Mouse (Mus musculus): ENCODE measurements around the gene Crat. TPM values are rescaled to one million over a fixed set of nuclear protein-coding genes. Genes with fewer than 3 reads are reported as not detected.
"Not testable (repeated sequence)": the region's sequence is repeated elsewhere in the genome, so short reads cannot be mapped to it uniquely, and the experiment has no call there.

Gene Crat
- polyA plus RNA-seq, 1 experiment, result 53.9 TPM

DNA sequence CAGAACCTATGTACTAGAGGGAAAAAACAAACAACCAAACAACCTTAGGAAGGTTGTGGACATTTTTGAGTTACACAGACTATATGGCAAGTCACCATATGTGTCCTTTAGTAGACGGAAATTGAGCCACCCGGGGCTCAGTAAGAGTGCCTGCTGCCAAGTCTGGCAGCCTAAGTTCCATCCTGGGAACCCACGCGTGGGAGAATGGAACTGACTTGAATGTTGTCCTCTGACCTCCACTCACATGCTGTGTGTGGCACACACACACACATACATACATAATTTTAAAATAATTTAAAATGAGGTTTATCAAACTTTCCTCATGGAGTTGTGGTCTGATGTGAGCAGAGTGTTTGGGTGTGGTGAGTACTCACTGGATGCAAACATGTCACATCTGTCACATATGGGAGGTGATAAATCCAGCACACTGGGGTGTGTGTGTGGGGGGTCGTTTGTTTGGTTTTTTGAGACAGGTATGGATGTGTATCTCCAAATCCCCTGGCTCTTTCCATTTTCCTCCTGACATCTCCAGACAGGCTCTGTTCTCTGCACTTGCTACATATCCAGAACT is 2.1 kb upstream of the Crat start:
- no peak for DNase-seq (ENCODE audit: low read depth in 1 of 2, low spot score in 2 of 2)
- H3K36me3 ChIP-seq (ENCODE audit: control insufficient read depth, insufficient read depth, low read length), result no peaks in the 10 kb centered on the region
- H3K4me1 ChIP-seq (ENCODE audit: control insufficient read depth, insufficient read depth, insufficient read length), result no peaks in the 10 kb centered on the region; the same call in 1 of the 2 replicates
- TF ChIP-seq CTCF (IDR thresholded peaks at IDR 0.05; ENCODE audit: extremely low read depth, insufficient read depth, insufficient read length, insufficient replicate concordance) (no peak), POLR2A (IDR thresholded peaks at IDR 0.05; ENCODE audit: low read depth, low read length) (no peak)
- H3K27me3 ChIP-seq (ENCODE audit: control insufficient read depth, insufficient read depth, low read length), result no peaks in the 10 kb centered on the region
- 70% methylated on average over 5 of the region's 5 CpGs for WGBS
- H3K27ac ChIP-seq (ENCODE audit: insufficient read depth, low read length), result peak overlapping the region; percentile 38; the same call in 1 of the 2 replicates
- H3K4me3 ChIP-seq (ENCODE audit: extremely low read depth, insufficient read depth, insufficient read length), result no peak overlapping the region

DNA sequence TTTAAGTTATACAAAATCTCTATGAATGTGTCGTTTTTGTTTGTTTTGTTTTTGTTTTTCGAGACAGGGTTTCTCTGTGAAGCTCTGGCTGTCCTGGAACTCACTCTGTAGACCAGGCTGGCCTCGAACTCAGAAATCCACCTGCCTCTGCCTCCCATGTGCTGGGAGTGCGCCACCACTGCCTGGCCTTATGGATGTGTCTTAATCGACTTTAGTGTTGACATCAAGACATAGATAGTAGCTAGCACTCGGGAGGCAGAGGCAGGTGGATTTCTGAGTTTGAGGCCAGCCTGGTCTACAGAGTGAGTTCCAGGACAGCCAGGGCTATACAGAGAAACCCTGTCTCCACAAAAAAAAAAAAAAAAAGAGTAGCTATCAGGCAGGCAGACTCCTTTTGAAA is 1.5 kb upstream of the Crat start:
- not testable (repeated sequence) for H3K27me3 ChIP-seq (ENCODE audit: control insufficient read depth, insufficient read depth, low read length); H3K4me3 ChIP-seq (ENCODE audit: extremely low read depth, insufficient read depth, insufficient read length); H3K36me3 ChIP-seq (ENCODE audit: control insufficient read depth, insufficient read depth, low read length); H3K27ac ChIP-seq (ENCODE audit: insufficient read depth, low read length); H3K4me1 ChIP-seq (ENCODE audit: control insufficient read depth, insufficient read depth, insufficient read length); DNase-seq (ENCODE audit: low read depth in 1 of 2, low spot score in 2 of 2)
- WGBS, result 44% methylated on average over 6 of the region's 6 CpGs

DNA sequence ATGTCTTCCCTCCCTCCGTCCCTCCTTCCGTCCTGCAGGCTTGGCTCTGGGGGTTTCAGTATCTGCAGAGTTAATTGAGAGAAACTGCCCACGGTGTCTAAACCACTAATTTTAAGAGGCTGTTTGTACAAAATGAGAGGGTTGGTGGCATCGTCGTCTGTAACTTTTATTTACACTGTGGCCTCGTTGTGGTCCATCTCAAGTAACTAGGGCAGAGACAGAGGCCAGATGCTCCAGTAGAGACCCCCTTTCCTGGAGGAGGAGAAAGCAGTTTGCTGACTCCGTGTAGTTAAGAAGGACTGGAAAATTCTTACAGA is 994 bp upstream of the Crat start:
- Histone ChIP-seq H3K27ac (ENCODE audit: insufficient read depth, low read length) (peak overlapping the region; percentile 77), H3K4me1 (ENCODE audit: control insufficient read depth, insufficient read depth, insufficient read length) (no peaks in the 10 kb centered on the region; the same call in 1 of the 2 replicates), H3K27me3 (ENCODE audit: control insufficient read depth, insufficient read depth, low read length) (no peaks in the 10 kb centered on the region), H3K4me3 (ENCODE audit: extremely low read depth, insufficient read depth, insufficient read length) (peak overlapping the region; percentile 83), H3K36me3 (ENCODE audit: control insufficient read depth, insufficient read depth, low read length) (no peaks in the 10 kb centered on the region)
- WGBS, result 0% methylated on average over 7 of the region's 7 CpGs
- DNase-seq (ENCODE audit: low read depth in 1 of 2, low spot score in 2 of 2), result no peak
- TF ChIP-seq CTCF (IDR thresholded peaks at IDR 0.05; ENCODE audit: extremely low read depth, insufficient read depth, insufficient read length, insufficient replicate concordance) (no peak), POLR2A (IDR thresholded peaks at IDR 0.05; ENCODE audit: low read depth, low read length) (no peak)

DNA sequence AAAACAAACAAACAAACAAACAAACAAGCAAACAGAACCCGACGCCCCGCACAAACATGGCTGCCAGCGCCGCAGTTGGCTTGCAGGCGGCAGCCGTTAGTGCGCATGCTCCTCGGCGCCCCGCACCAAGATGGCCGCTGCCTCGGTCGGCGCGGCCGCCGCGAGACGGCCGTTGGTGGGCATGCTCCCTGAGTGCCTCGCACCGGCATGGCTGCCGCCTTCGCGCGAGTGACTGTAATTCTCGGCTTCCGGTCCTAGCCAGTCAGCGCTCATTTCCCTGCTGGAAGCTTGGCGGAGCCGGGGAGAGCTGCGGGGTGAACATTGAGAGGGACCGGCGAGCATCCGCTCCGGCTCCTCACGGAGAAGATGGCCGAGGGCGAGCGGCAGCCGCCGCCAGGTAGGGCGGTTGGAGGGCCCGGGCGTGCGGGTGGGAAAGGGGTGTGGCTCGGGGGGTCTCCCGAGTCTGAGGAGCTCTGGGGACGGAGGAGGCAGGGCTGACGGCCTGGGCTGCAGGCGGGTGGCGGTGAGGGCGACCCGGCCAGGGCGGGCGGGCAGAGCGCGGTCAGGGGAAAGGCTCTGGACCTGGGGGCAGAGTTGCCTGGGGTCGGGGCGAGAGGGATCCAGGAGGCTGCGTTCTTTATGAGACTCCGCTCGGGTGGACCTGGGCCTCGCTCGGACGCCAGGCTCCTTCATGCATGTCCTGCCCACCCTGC is 479 bp upstream of the Crat start, which contains the start of gene Ptpa:
TSS of gene Ptpa (plus strand) at position 104 of the 713 bp plus-strand sequence.
- 1% methylated on average over 67 of the region's 67 CpGs for WGBS
- TF ChIP-seq CTCF (IDR thresholded peaks at IDR 0.05; ENCODE audit: extremely low read depth, insufficient read depth, insufficient read length, insufficient replicate concordance) (no peak), POLR2A (IDR thresholded peaks at IDR 0.05; ENCODE audit: low read depth, low read length) (peak; percentile 96)
- Histone ChIP-seq H3K36me3 (ENCODE audit: control insufficient read depth, insufficient read depth, low read length) (no peaks in the 10 kb centered on the region), H3K4me1 (ENCODE audit: control insufficient read depth, insufficient read depth, insufficient read length) (no peaks in the 10 kb centered on the region; the same call in 1 of the 2 replicates), H3K27me3 (ENCODE audit: control insufficient read depth, insufficient read depth, low read length) (no peaks in the 10 kb centered on the region), H3K4me3 (ENCODE audit: extremely low read depth, insufficient read depth, insufficient read length) (peak within 1 kb of the TSS; percentile 83), H3K27ac (ENCODE audit: insufficient read depth, low read length) (peak within 1 kb of the TSS; percentile 77)
- peak; percentile 79 to 90 for DNase-seq (ENCODE audit: low read depth in 1 of 2, low spot score in 2 of 2)

DNA sequence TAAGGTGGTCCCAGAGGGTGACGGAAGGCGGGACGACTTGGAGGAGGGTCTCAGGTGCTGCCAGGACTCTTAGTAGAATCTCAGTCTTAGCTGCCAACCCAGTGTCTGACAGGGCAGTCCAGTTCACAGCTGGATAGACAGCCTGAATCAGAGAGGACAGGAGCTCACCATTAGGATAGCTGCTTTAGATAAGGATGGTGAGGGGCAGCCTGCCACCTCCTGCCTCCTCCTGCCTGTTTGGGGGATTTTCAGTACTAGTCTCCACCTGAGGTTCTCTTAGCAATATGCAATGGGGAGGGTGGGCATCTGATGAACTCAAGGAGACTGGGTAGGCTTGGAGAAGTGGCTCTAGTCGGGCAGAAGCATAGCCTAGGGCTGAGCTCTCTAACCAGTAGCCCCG is 932 bp downstream of the Crat start:
- TF ChIP-seq CTCF (IDR thresholded peaks at IDR 0.05; ENCODE audit: extremely low read depth, insufficient read depth, insufficient read length, insufficient replicate concordance) (no peak), POLR2A (IDR thresholded peaks at IDR 0.05; ENCODE audit: low read depth, low read length) (no peak)
- no peak for DNase-seq (ENCODE audit: low read depth in 1 of 2, low spot score in 2 of 2)
- H3K27ac ChIP-seq (ENCODE audit: insufficient read depth, low read length), result no peak overlapping the region
- no peaks in the 10 kb centered on the region for H3K36me3 ChIP-seq (ENCODE audit: control insufficient read depth, insufficient read depth, low read length)
- 70% methylated on average over 5 of the region's 5 CpGs for WGBS
- H3K4me1 ChIP-seq (ENCODE audit: control insufficient read depth, insufficient read depth, insufficient read length), result no peaks in the 10 kb centered on the region; the same call in 1 of the 2 replicates
- peak overlapping the region; percentile 83 for H3K4me3 ChIP-seq (ENCODE audit: extremely low read depth, insufficient read depth, insufficient read length)
- no peaks in the 10 kb centered on the region for H3K27me3 ChIP-seq (ENCODE audit: control insufficient read depth, insufficient read depth, low read length)

DNA sequence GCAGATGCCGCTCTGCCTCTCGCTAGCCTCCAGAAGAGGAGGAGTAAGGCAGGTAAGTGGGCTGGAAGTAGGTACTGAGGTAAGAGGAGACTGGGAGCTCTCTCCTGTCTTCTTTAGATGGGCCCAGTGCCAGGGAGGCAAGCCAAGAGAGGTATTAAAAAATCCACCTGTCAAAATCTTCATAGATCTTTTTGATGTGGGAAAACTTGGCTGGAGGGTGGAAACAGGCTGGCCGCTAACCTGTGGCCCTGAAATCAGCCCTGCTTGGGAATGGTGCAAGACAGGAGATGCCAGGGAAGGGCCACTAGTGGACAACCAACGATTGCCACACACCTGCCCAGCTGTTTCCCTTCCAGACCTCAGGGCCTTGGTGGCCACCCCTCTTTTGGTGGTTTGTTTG is 1.5 kb downstream of the Crat start:
- H3K27me3 ChIP-seq (ENCODE audit: control insufficient read depth, insufficient read depth, low read length), result no peaks in the 10 kb centered on the region
- H3K4me3 ChIP-seq (ENCODE audit: extremely low read depth, insufficient read depth, insufficient read length), result no peak overlapping the region
- H3K36me3 ChIP-seq (ENCODE audit: control insufficient read depth, insufficient read depth, low read length), result no peaks in the 10 kb centered on the region
- no peak overlapping the region for H3K27ac ChIP-seq (ENCODE audit: insufficient read depth, low read length)
- DNase-seq (ENCODE audit: low read depth in 1 of 2, low spot score in 2 of 2), result no peak
- H3K4me1 ChIP-seq (ENCODE audit: control insufficient read depth, insufficient read depth, insufficient read length), result no peaks in the 10 kb centered on the region; the same call in 1 of the 2 replicates
- 84% methylated on average over 4 of the region's 4 CpGs for WGBS
- TF ChIP-seq POLR2A (IDR thresholded peaks at IDR 0.05; ENCODE audit: low read depth, low read length), result no peak
- no peak for TF ChIP-seq CTCF (IDR thresholded peaks at IDR 0.05; ENCODE audit: extremely low read depth, insufficient read depth, insufficient read length, insufficient replicate concordance)

Data from spleen, adult 2 months (tissue).